In genomic region chr11:18877626-18878011, GRCm38 (mm10) we compare ENCODE assay signal across 8 mouse cellular contexts.
DNase-seq lines count a peak whose midpoint lies in the region; ATAC-seq and TF ChIP-seq lines count a peak whose summit lies in the region.

No protein-coding gene starts in this region.

- H3K4me2 ChIP-seq in kidney, embryonic 14.5 days (replicated peaks; ENCODE audit: low read depth, low read length) = peak overlapping the region; percentile 71
- peak overlapping the region; percentile 79 for H3K4me2 ChIP-seq in lung, embryonic 14.5 days

- DNase-seq in adrenal gland, adult 18-20 months (ENCODE audit: low spot score in 2 of 2) = peak; percentile 67 to 75
- peak; percentile 76 for DNase-seq in embryo, embryonic 11.5 days (ENCODE audit: low read depth, low spot score)
- peak; percentile 64 for DNase-seq in heart, adult 9 months (ENCODE audit: low spot score in 2 of 2)
- DNase-seq in lung, embryonic 14.5 days = peak; percentile 95
- DNase-seq in ovary, postnatal 14 days (ENCODE audit: low spot score) = peak; percentile 62

- H3K36me3 ChIP-seq in C2C12 (ENCODE audit: control insufficient read depth, insufficient read depth) = peaks cover 4% of the 10 kb centered on the region
- H3K36me3 ChIP-seq in kidney, embryonic 14.5 days (ENCODE audit: control insufficient read depth, insufficient read depth, low read length) = peaks cover 12% of the 10 kb centered on the region; the same call in 1 of the 2 replicates
- H3K36me3 ChIP-seq in lung, embryonic 14.5 days (ENCODE audit: insufficient read depth) = peaks cover 17% of the 10 kb centered on the region

- H3K79me3 ChIP-seq in C2C12 (ENCODE audit: low read depth) = no peaks in the 10 kb centered on the region

- H3K4me1 ChIP-seq in kidney, embryonic 14.5 days (ENCODE audit: control insufficient read depth, insufficient read depth, low read length) = peaks cover 15% of the 10 kb centered on the region; the same call in 1 of the 2 replicates
- peaks cover 5% of the 10 kb centered on the region; the same call in 1 of the 2 replicates for H3K4me1 ChIP-seq in lung, embryonic 14.5 days (ENCODE audit: insufficient read depth)

- H3K79me2 ChIP-seq in C2C12 (ENCODE audit: control insufficient read depth, insufficient read depth) = no peaks in the 10 kb centered on the region

- peak overlapping the region; percentile 71 for H3ac ChIP-seq in C2C12 (ENCODE audit: control insufficient read depth, insufficient read length, low read depth)

- peak overlapping the region; percentile 39 for H3K4me3 ChIP-seq in C2C12 (ENCODE audit: insufficient read depth, poor library complexity, severe bottlenecking)
- H3K4me3 ChIP-seq in kidney, embryonic 14.5 days (ENCODE audit: low read length) = peak overlapping the region; percentile 47
- peak overlapping the region; percentile 41 for H3K4me3 ChIP-seq in lung, embryonic 14.5 days (ENCODE audit: low read depth, low read length)

- no peak for TF ChIP-seq CTCF in C2C12 (IDR thresholded peaks at IDR 0.05; ENCODE audit: control insufficient read depth, insufficient read depth, insufficient read length)
- peak; percentile 56 for TF ChIP-seq CTCF in lung, embryonic 14.5 days (IDR thresholded peaks at IDR 0.05; ENCODE audit: low read depth)

- H3K27ac ChIP-seq in kidney, embryonic 14.5 days (ENCODE audit: low read depth, low read length) = peak overlapping the region; percentile 93
- peak overlapping the region; percentile 90 for H3K27ac ChIP-seq in lung, embryonic 14.5 days (ENCODE audit: low read depth)

- no peaks in the 10 kb centered on the region for H3K27me3 ChIP-seq in C2C12 (ENCODE audit: control insufficient read depth, insufficient read depth, insufficient read length)
- no peaks in the 10 kb centered on the region for H3K27me3 ChIP-seq in kidney, embryonic 14.5 days (ENCODE audit: control insufficient read depth, insufficient read depth, low read length)
- 0 out of 2 replicates have a peak, but pooled peaks cover 15% of the 10 kb centered on the region for H3K27me3 ChIP-seq in lung, embryonic 14.5 days (ENCODE audit: insufficient read depth, low read length)

- WGBS in kidney, embryonic 14.5 days = 0% methylated on average over 23 of the region's 27 CpGs
- WGBS in lung, embryonic 14.5 days = under 1% methylated on average over 23 of the region's 27 CpGs

- H3K9ac ChIP-seq in kidney, embryonic 14.5 days (ENCODE audit: low read depth, low read length) = peak overlapping the region; percentile 58; the same call in 1 of the 2 replicates
- peak overlapping the region; percentile 55 for H3K9ac ChIP-seq in lung, embryonic 14.5 days

- H3K9me3 ChIP-seq in kidney, embryonic 14.5 days (ENCODE audit: control insufficient read depth, low read length) = no peaks in the 10 kb centered on the region
- H3K9me3 ChIP-seq in lung, embryonic 14.5 days (ENCODE audit: low read depth, low read length) = no peaks in the 10 kb centered on the region

- peak; percentile 87 for ATAC-seq in kidney, embryonic 14.5 days (ENCODE audit: low FRiP score, low TSS enrichment)
- ATAC-seq in lung, embryonic 14.5 days (ENCODE audit: insufficient read depth) = peak; percentile 87
- no peak for ATAC-seq in monocyte, adult 5-6 weeks (replicated peaks; ENCODE audit: insufficient number of reproducible peaks, low FRiP score, low TSS enrichment, poor library complexity, severe bottlenecking)

TF ChIP-seq in C2C12, 6 proteins besides CTCF, POLR2A, EP300 and RAD21:
- TF ChIP-seq MYOG (IDR thresholded peaks at IDR 0.05; ENCODE audit: control insufficient read depth, extremely low read depth, insufficient read length) (no peak), CEBPB (IDR thresholded peaks at IDR 0.05; ENCODE audit: low read depth) (no peak), MAX (IDR thresholded peaks at IDR 0.05) (no peak), FOSL1 (IDR thresholded peaks at IDR 0.05; ENCODE audit: insufficient read depth, low read length, poor library complexity, severe bottlenecking) (no peak), USF1 (IDR thresholded peaks at IDR 0.05; ENCODE audit: low read depth) (no peak), MYOD1 (IDR thresholded peaks at IDR 0.05; ENCODE audit: control insufficient read depth, insufficient read length, low read depth) (no peak)
